Mouse (Mus musculus) c-Kit-negative CD71-positive TER-119-positive erythroid progenitor cells, embryonic 14.5 days (primary cell): ENCODE data around the gene 5430427O19Rik.

Experiments
- DNase-seq: peaks from one replicate; pipeline ENCODE4 v3.0.0-alpha.2; 2013; ENCODE audit warnings: low read depth, low spot score

5430427O19Rik gene

GRCm38 (mm10) chrX:85869914-85870483, at the start of gene 5430427O19Rik:
TSS of gene 5430427O19Rik (plus strand) at chrX:85870354.
- DNase-seq: no peak

GRCm38 (mm10) chrX:85827719-85828453, 42.3 kb upstream of the 5430427O19Rik start:
- no peak for DNase-seq

- no peak for DNase-seq
Measured at GRCm38 (mm10) chrX:85829000-85829399, 41.2 kb upstream of the 5430427O19Rik start.

DNA sequence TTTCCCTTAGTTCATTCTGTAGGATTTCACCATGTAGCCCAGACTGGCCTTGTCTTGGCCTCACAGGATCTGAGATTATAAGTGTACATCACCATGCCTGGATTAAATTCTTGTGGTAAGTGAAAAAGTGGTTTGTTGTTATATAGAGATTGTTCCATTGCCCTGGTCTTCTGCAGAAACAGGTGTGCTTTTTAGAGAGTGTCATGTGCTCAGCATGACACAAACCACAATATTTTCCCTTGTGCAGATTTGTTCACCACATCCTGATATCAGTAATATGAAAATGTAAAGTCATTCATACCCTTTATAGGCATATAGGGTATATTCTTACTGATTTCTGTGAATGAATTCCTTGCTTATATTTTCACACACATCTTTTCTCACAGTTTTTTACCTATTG, 31.0 kb upstream of the 5430427O19Rik start:
- DNase-seq: no peak

DNA sequence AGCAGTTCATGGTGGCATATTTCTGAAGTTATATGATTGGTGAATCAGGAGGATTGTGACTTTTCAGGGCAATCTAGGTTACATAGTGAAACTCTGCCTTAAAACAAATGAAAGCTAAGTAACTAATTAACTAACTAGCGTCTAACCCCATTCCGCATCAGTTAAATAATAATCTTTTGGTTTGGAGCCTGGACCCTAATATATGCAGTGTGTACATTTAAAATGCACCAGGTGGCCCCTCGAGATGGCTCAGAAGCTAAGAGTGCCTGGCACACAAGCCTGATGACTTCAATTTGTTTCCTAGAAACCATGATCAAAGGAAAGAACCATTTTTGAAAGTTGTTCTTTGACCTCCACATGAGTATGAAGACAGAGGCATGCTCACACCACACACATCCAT, 14.2 kb upstream of the 5430427O19Rik start:
- DNase-seq: no peak

GRCm38 (mm10) chrX:85857169-85857568, 13.0 kb upstream of the 5430427O19Rik start:
- DNase-seq: no peak

DNA sequence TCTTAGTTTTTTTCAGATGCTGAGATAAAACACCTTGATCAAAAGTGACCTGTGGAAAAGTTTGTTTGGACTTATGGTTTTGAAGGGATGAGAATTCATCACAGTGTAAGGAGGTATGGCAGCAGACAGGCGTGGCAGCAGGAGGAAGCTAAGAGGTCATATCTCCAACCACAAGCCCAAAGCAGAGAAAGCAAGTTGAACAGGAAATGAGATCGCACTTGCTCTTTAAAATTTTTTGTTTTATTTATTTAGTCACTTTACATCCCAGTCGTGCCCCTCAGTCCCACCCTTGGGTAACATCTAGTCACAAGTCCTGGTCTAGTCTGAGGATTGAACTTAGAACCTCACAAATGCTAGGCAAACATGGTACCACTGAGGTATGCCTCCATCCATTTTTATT, 2.1 kb upstream of the 5430427O19Rik start:
- no peak for DNase-seq

DNA sequence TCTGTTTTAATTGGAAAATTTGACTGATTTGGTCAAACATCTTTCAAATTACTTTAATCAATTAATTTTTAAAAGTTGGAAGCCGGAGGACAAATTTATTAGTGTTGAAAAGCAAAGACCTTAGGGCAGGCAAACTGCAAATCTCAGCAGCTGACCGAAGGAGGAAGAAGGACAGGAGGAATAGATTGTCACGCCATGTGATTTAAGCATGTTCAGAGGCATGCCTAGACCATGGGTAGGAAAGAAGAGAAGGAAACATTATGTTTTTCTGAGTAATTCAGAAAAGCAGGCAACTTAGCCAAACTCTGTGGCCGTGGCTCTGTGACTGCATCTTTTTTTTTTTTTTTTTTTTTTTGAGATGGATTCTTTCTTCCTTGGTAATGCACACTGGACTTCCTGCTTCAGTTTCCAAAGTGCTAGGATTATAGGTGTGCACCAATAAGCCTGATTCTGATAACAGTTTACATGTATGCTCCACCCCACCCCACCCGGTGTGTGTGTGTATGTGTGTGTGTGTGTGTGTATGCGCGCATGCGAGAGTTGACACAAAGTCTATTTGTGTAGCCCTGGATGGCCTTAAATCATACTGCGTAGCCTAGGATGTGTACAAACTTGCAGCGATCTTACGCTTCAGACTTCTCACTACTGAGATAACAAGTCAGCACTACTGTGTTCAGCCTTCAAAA, 1.4 kb downstream of the 5430427O19Rik start:
- no peak for DNase-seq

DNA sequence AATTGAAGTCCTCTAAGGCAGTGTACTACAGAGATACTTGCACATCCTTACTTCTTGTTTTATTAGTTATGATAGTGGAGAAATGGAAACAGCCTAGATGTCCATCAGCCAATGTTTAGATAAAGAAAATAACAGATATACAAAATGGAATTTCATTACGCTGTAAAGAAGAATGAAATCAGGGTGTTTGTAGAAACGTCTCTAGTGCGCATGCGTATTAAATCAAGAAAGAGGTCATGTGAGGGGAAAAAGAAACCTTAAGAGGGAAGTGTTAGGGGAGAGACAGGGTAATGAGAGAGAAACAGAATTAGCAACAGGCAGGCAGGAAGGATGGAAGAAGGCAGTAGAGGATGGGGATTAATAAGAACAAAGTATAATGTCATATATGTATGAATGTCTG, 4.2 kb downstream of the 5430427O19Rik start:
- no peak for DNase-seq

DNA sequence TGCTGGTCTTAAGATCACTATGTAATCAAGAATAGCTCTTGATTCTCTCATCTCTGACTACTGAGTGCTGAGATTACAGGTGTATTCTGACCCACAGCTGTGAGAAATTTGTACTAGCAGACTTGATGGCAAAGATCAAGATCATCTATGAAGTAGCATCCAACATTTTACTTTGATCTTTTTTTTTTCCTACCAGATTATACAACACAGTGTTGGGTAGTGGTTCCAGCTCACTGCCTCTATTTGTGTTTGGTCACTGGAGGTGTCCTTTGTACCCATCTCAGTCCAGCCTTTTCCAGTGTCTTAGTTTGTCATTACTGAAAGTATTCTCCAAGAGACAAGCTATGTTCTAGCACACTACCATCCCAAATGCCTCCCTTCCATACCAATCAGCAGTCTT, 5.8 kb downstream of the 5430427O19Rik start:
- DNase-seq: no peak

DNA sequence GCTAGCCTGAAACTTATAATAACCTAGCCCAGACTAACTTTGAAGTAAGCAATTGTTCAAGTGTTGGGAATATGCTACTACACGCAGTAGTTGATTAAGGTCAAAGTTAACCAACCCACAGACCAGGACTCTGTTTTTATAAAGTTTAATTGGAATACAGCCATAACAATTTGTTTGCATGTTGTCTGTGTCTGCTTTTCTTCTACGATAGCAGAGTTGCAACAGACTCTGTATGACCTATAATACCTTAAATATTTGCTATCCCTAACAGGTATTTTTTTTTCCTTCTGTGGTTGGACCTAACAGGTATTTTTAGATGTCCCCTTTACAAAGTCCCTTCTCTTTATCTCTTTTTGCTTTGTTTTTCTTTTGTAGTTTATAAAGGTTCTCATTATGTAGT, 7.6 kb downstream of the 5430427O19Rik start:
- DNase-seq: no peak

- DNase-seq: no peak
Measured at GRCm38 (mm10) chrX:85878293-85878692, 8.1 kb downstream of the 5430427O19Rik start.

- DNase-seq: no peak
Measured at GRCm38 (mm10) chrX:85879198-85879977, 9.2 kb downstream of the 5430427O19Rik start.

DNA sequence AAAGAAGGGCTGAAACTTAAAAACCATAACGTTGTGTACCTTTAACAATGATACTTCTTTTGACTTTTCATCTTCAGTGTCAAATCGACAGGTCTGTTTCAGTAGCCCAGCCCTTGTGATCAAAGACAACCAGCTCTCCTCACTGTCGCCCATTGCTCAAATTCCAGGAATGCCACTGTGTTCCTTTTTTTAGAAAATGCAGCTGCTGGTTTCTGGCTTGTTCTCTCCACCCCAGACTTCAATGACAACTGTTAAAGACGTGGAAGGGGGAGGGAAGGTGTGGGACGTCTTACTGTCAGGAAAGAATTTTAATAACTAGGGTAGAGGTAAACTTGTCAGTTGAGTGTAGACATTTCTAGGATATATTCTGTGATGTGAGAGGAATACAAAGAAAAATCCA, 16.5 kb downstream of the 5430427O19Rik start:
- DNase-seq: no peak

DNA sequence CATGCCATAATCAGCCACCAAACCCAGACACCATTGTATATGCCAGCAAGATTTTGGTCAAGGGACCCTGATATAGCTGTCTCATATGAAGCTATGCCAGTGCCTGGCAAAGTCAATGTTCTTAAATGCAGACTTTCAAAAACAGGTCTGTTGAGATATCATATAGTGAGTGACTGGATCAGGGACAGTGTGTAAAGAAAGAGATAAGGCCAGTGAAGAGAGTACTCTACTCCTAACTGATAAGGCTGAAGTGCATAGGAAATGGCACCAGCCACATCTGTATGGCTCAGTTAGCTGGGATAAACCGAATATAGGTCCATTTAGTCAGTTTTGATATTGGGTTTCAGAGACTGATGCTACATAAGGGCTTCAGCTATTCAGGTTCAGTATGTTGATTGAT, 31.0 kb downstream of the 5430427O19Rik start:
- DNase-seq: no peak

GRCm38 (mm10) chrX:85919034-85919433, 48.9 kb downstream of the 5430427O19Rik start:
- DNase-seq: no peak

GRCm38 (mm10) chrX:85932991-85933390, 62.8 kb downstream of the 5430427O19Rik start:
- DNase-seq: no peak
